Comparison of ENCODE assay signal across 8 mouse cellular contexts in genomic region chr4:134401181-134401661, GRCm38 (mm10). TPM values are rescaled to one million over a fixed set of nuclear protein-coding genes. Genes with fewer than 3 reads are reported as not detected.
DNase-seq lines count a peak whose midpoint lies in the region; ATAC-seq and TF ChIP-seq lines count a peak whose summit lies in the region.

No protein-coding gene starts in this region.

- H3K4me2 ChIP-seq in embryonic facial prominence, embryonic 15.5 days (replicated peaks), result peak overlapping the region; percentile 82
- peak overlapping the region; percentile 74 for H3K4me2 ChIP-seq in heart, embryonic 11.5 days
- peak overlapping the region; percentile 59 for H3K4me2 ChIP-seq in kidney, embryonic 16.5 days (replicated peaks; ENCODE audit: low read depth, low read length)
- peak overlapping the region; percentile 74 for H3K4me2 ChIP-seq in limb, embryonic 15.5 days
- peak overlapping the region; percentile 62 for H3K4me2 ChIP-seq in midbrain, embryonic 13.5 days (replicated peaks)
- H3K4me2 ChIP-seq in stomach, embryonic 15.5 days, result peak overlapping the region; percentile 81

- H3K4me1 ChIP-seq in cerebellum, adult 2 months (ENCODE audit: control insufficient read depth, insufficient read depth, low read length), result peaks cover 7% of the 10 kb centered on the region
- H3K4me1 ChIP-seq in embryonic facial prominence, embryonic 15.5 days, result peaks cover 36% of the 10 kb centered on the region
- H3K4me1 ChIP-seq in heart, embryonic 11.5 days (ENCODE audit: control insufficient read depth, insufficient read depth, low read length), result peaks cover 25% of the 10 kb centered on the region
- H3K4me1 ChIP-seq in kidney, embryonic 16.5 days (ENCODE audit: insufficient read depth, low read length), result peaks cover 21% of the 10 kb centered on the region
- peaks cover 41% of the 10 kb centered on the region for H3K4me1 ChIP-seq in limb, embryonic 15.5 days
- H3K4me1 ChIP-seq in midbrain, embryonic 13.5 days (replicated peaks), result peaks cover 44% of the 10 kb centered on the region
- peaks cover 37% of the 10 kb centered on the region for H3K4me1 ChIP-seq in stomach, embryonic 15.5 days

- peak; percentile 82 for ATAC-seq in embryonic facial prominence, embryonic 15.5 days (ENCODE audit: insufficient number of reproducible peaks, low FRiP score, low TSS enrichment, low read depth)
- peak; percentile 46; the same call in 1 of the 2 replicates for ATAC-seq in heart, embryonic 11.5 days (replicated peaks; ENCODE audit: insufficient number of reproducible peaks, low FRiP score, low TSS enrichment)
- peak; percentile 65 for ATAC-seq in kidney, embryonic 16.5 days (ENCODE audit: low FRiP score, low TSS enrichment)
- ATAC-seq in limb, embryonic 15.5 days (ENCODE audit: insufficient number of reproducible peaks, low FRiP score, low TSS enrichment, low read depth), result 0 out of 2 replicates have a peak, but pooled peaks have one; percentile 57
- peak; percentile 71 for ATAC-seq in midbrain, embryonic 13.5 days
- ATAC-seq in stomach, embryonic 15.5 days (ENCODE audit: insufficient read depth, low FRiP score, low read depth), result peak; percentile 68; the same call in 1 of the 2 replicates

- TF ChIP-seq POLR2A in cerebellum, adult 2 months (IDR thresholded peaks at IDR 0.05; ENCODE audit: borderline replicate concordance, insufficient read depth, low read length), result no peak

- H3K4me3 ChIP-seq in cerebellum, adult 2 months (replicated peaks; ENCODE audit: insufficient read depth, low read depth, low read length), result peak overlapping the region; percentile 37
- H3K4me3 ChIP-seq in embryonic facial prominence, embryonic 15.5 days (replicated peaks), result peak overlapping the region; percentile 39
- H3K4me3 ChIP-seq in heart, embryonic 11.5 days (ENCODE audit: low read depth, low read length), result peak overlapping the region; percentile 28
- H3K4me3 ChIP-seq in kidney, embryonic 16.5 days (ENCODE audit: low read length), result peak overlapping the region; percentile 40
- peak overlapping the region; percentile 37 for H3K4me3 ChIP-seq in limb, embryonic 15.5 days
- H3K4me3 ChIP-seq in midbrain, embryonic 13.5 days (replicated peaks), result peak overlapping the region; percentile 37
- H3K4me3 ChIP-seq in stomach, embryonic 15.5 days (replicated peaks), result peak overlapping the region; percentile 36

- 0 out of 2 replicates have a peak overlapping the region, but pooled peaks have one; percentile 3 for H3K9ac ChIP-seq in embryonic facial prominence, embryonic 15.5 days
- peak overlapping the region; percentile 7; the same call in 1 of the 2 replicates for H3K9ac ChIP-seq in heart, embryonic 11.5 days (ENCODE audit: low read depth, low read length)
- H3K9ac ChIP-seq in kidney, embryonic 16.5 days (replicated peaks; ENCODE audit: low read length), result peak overlapping the region; percentile 43
- H3K9ac ChIP-seq in limb, embryonic 15.5 days, result peak overlapping the region; percentile 26; the same call in 1 of the 2 replicates
- peak overlapping the region; percentile 54 for H3K9ac ChIP-seq in midbrain, embryonic 13.5 days (replicated peaks)
- H3K9ac ChIP-seq in stomach, embryonic 15.5 days, result peak overlapping the region; percentile 12; the same call in 1 of the 2 replicates

- H3K9me3 ChIP-seq in embryonic facial prominence, embryonic 15.5 days (replicated peaks), result no peaks in the 10 kb centered on the region
- no peaks in the 10 kb centered on the region for H3K9me3 ChIP-seq in heart, embryonic 11.5 days (replicated peaks; ENCODE audit: control insufficient read depth, low read length)
- no peaks in the 10 kb centered on the region for H3K9me3 ChIP-seq in kidney, embryonic 16.5 days (ENCODE audit: low read length)
- H3K9me3 ChIP-seq in limb, embryonic 15.5 days, result no peaks in the 10 kb centered on the region
- H3K9me3 ChIP-seq in midbrain, embryonic 13.5 days, result no peaks in the 10 kb centered on the region
- H3K9me3 ChIP-seq in stomach, embryonic 15.5 days, result no peaks in the 10 kb centered on the region

- no peaks in the 10 kb centered on the region for H3K27me3 ChIP-seq in cerebellum, adult 2 months (ENCODE audit: control insufficient read depth, insufficient read depth, low read length)
- H3K27me3 ChIP-seq in embryonic facial prominence, embryonic 15.5 days, result no peaks in the 10 kb centered on the region
- H3K27me3 ChIP-seq in heart, embryonic 11.5 days (ENCODE audit: control insufficient read depth, insufficient read depth, low read length), result no peaks in the 10 kb centered on the region
- H3K27me3 ChIP-seq in kidney, embryonic 16.5 days (ENCODE audit: insufficient read depth, low read length), result no peaks in the 10 kb centered on the region
- H3K27me3 ChIP-seq in limb, embryonic 15.5 days, result no peaks in the 10 kb centered on the region
- H3K27me3 ChIP-seq in midbrain, embryonic 13.5 days, result no peaks in the 10 kb centered on the region
- H3K27me3 ChIP-seq in stomach, embryonic 15.5 days (replicated peaks), result no peaks in the 10 kb centered on the region

- H3K27ac ChIP-seq in cerebellum, adult 2 months (ENCODE audit: insufficient read depth, low read length), result no peak overlapping the region
- peak overlapping the region; percentile 58 for H3K27ac ChIP-seq in embryonic facial prominence, embryonic 15.5 days (replicated peaks)
- H3K27ac ChIP-seq in heart, embryonic 11.5 days (ENCODE audit: low read depth, low read length), result no peak overlapping the region
- no peak overlapping the region for H3K27ac ChIP-seq in kidney, embryonic 16.5 days (ENCODE audit: low read length)
- H3K27ac ChIP-seq in limb, embryonic 15.5 days, result 0 out of 2 replicates have a peak overlapping the region, but pooled peaks have one; percentile 47
- H3K27ac ChIP-seq in midbrain, embryonic 13.5 days, result peak overlapping the region; percentile 59
- peak overlapping the region; percentile 52 for H3K27ac ChIP-seq in stomach, embryonic 15.5 days

- no peak for TF ChIP-seq CTCF in cerebellum, adult 2 months (IDR thresholded peaks at IDR 0.05; ENCODE audit: borderline replicate concordance, insufficient read depth, low read depth, low read length)

- 20% methylated on average over 19 of the region's 19 CpGs for WGBS in cerebellum, adult 2 months
- WGBS in embryonic facial prominence, embryonic 15.5 days, result 3% methylated on average over 19 of the region's 19 CpGs
- WGBS in heart, embryonic 11.5 days (ENCODE audit: insufficient replicate concordance), result 10% methylated on average over 19 of the region's 19 CpGs
- WGBS in kidney, embryonic 16.5 days, result 5% methylated on average over 19 of the region's 19 CpGs
- 5% methylated on average over 19 of the region's 19 CpGs for WGBS in limb, embryonic 15.5 days
- 10% methylated on average over 19 of the region's 19 CpGs for WGBS in midbrain, embryonic 13.5 days
- WGBS in stomach, embryonic 15.5 days, result 4% methylated on average over 19 of the region's 19 CpGs

- peak in 1 of 2 experiments; percentile 37 for DNase-seq in cerebellum, adult 2 months
- DNase-seq in cerebellum, adult 9-10 months, result no peak

- H3K36me3 ChIP-seq in embryonic facial prominence, embryonic 15.5 days, result 0 out of 2 replicates have a peak, but pooled peaks cover 4% of the 10 kb centered on the region
- no peaks in the 10 kb centered on the region for H3K36me3 ChIP-seq in heart, embryonic 11.5 days (ENCODE audit: control insufficient read depth, insufficient read depth, low read length)
- no peaks in the 10 kb centered on the region for H3K36me3 ChIP-seq in kidney, embryonic 16.5 days (ENCODE audit: insufficient read depth, low read length)
- H3K36me3 ChIP-seq in limb, embryonic 15.5 days, result peaks cover 23% of the 10 kb centered on the region
- no peaks in the 10 kb centered on the region for H3K36me3 ChIP-seq in midbrain, embryonic 13.5 days
- H3K36me3 ChIP-seq in stomach, embryonic 15.5 days, result no peaks in the 10 kb centered on the region

RNA-seq across cellular contexts. Expression of gene Pafah2, which starts 5.1 kb away (rescaled TPM):
- polyA plus RNA-seq in cerebellum, adult 2 months (2012; rRNA removed), result 7.1 and 8.9 TPM in 2 replicates
- 15.7 and 17.7 TPM in 2 replicates for polyA plus RNA-seq in embryonic facial prominence, embryonic 15.5 days (2015; fragmentation: Nextera tagmentation; extraction: Ambion mirVana)
- 11.7 and 11.8 TPM in 2 replicates for polyA plus RNA-seq in heart, embryonic 11.5 days (2014; fragmentation: Nextera tagmentation; extraction: Ambion mirVana)
- 19.5 and 20.1 TPM in 2 replicates for polyA plus RNA-seq in kidney, embryonic 16.5 days (2015; fragmentation: Nextera tagmentation; extraction: Ambion mirVana)
- 20.7 and 20.8 TPM in 2 replicates for polyA plus RNA-seq in limb, embryonic 15.5 days (2015; fragmentation: Nextera tagmentation; extraction: Ambion mirVana)
- polyA plus RNA-seq in midbrain, embryonic 13.5 days (2015; fragmentation: Nextera tagmentation; extraction: Ambion mirVana), result 6.4 and 6.6 TPM in 2 replicates
- polyA plus RNA-seq in stomach, embryonic 15.5 days (2015; fragmentation: Nextera tagmentation; extraction: Ambion mirVana), result 17.8 and 20.9 TPM in 2 replicates

RNA-seq across cellular contexts. Expression of gene Extl1, which starts 17.6 kb away (rescaled TPM):
- polyA plus RNA-seq in cerebellum, adult 2 months (2012; rRNA removed), result 10.3 and 13.0 TPM in 2 replicates
- polyA plus RNA-seq in embryonic facial prominence, embryonic 15.5 days (2015; fragmentation: Nextera tagmentation; extraction: Ambion mirVana), result 4.1 and 4.5 TPM in 2 replicates
- polyA plus RNA-seq in heart, embryonic 11.5 days (2014; fragmentation: Nextera tagmentation; extraction: Ambion mirVana), result 2.0 and 2.7 TPM in 2 replicates
- 0.32 and 0.61 TPM in 2 replicates for polyA plus RNA-seq in kidney, embryonic 16.5 days (2015; fragmentation: Nextera tagmentation; extraction: Ambion mirVana)
- 6.4 and 7.8 TPM in 2 replicates for polyA plus RNA-seq in limb, embryonic 15.5 days (2015; fragmentation: Nextera tagmentation; extraction: Ambion mirVana)
- polyA plus RNA-seq in midbrain, embryonic 13.5 days (2015; fragmentation: Nextera tagmentation; extraction: Ambion mirVana), result 0.16 and 0.40 TPM in 2 replicates
- 1.0 and 1.1 TPM in 2 replicates for polyA plus RNA-seq in stomach, embryonic 15.5 days (2015; fragmentation: Nextera tagmentation; extraction: Ambion mirVana)

RNA-seq across cellular contexts. Expression of gene Slc30a2, which starts 58.2 kb away (rescaled TPM):
- polyA plus RNA-seq in cerebellum, adult 2 months (2012; rRNA removed), result 0.13 and 0.20 TPM in 2 replicates
- 1.6 and 2.3 TPM in 2 replicates for polyA plus RNA-seq in embryonic facial prominence, embryonic 15.5 days (2015; fragmentation: Nextera tagmentation; extraction: Ambion mirVana)
- 0.26 TPM in 1 of 2 replicates, not detected in the other for polyA plus RNA-seq in heart, embryonic 11.5 days (2014; fragmentation: Nextera tagmentation; extraction: Ambion mirVana)
- polyA plus RNA-seq in kidney, embryonic 16.5 days (2015; fragmentation: Nextera tagmentation; extraction: Ambion mirVana), result 0.92 and 1.4 TPM in 2 replicates
- polyA plus RNA-seq in limb, embryonic 15.5 days (2015; fragmentation: Nextera tagmentation; extraction: Ambion mirVana), result 1.3 and 2.6 TPM in 2 replicates
- 0.05 and 0.12 TPM in 2 replicates for polyA plus RNA-seq in midbrain, embryonic 13.5 days (2015; fragmentation: Nextera tagmentation; extraction: Ambion mirVana)
- 0.75 and 0.86 TPM in 2 replicates for polyA plus RNA-seq in stomach, embryonic 15.5 days (2015; fragmentation: Nextera tagmentation; extraction: Ambion mirVana)

Comparison
In these comparisons a context has a peak if more than half of its experiments do, and no peak if none do; other contexts are left out.
1. H3K27ac ChIP-seq: peak in embryonic facial prominence, embryonic 15.5 days (single experiment), limb, embryonic 15.5 days (single experiment), midbrain, embryonic 13.5 days (single experiment) and stomach, embryonic 15.5 days (single experiment); none in cerebellum, adult 2 months (single experiment), heart, embryonic 11.5 days (single experiment) and kidney, embryonic 16.5 days (single experiment).
2. H3K9ac ChIP-seq: peak in every context shown above with its lines; median percentile 54 in midbrain, embryonic 13.5 days; 43 in kidney, embryonic 16.5 days; 26 in limb, embryonic 15.5 days; 12 in stomach, embryonic 15.5 days; 7 in heart, embryonic 11.5 days; 3 in embryonic facial prominence, embryonic 15.5 days.
3. Peak in every context shown above with its lines, with median percentiles within 50 percentile points of each other: H3K4me3 ChIP-seq, ATAC-seq and H3K4me2 ChIP-seq.